Mouse (Mus musculus) embryonic facial prominence, embryonic 15.5 days (tissue): Measurements from ENCODE around the gene Hivep2. TPM values are rescaled to one million over a fixed set of nuclear protein-coding genes. Genes with fewer than 3 reads are reported as not detected.

Source experiments
- ATAC-seq: fragments of 200-750 bp; cut with Nextera tagmentation; 2 replicates; pipeline ENCODE4 v1.8.0; 2017; ENCODE audit warnings: low read depth, moderate TSS enrichment; ENCODE audit not compliant: insufficient number of reproducible peaks, low FRiP score, low TSS enrichment
- H3K27ac ChIP-seq: fragments of 300-500 bp; sonication (generic); replicated peaks from 2 replicates; pipeline ENCODE4 v1.5.1; 2015; ENCODE audit warnings: mild to moderate bottlenecking, inconsistent platforms
- H3K27me3 ChIP-seq: fragments of 300-500 bp; sonication (generic); 2 replicates; pipeline ENCODE4 v1.6.1; 2015; ENCODE audit warnings: inconsistent platforms
- H3K36me3 ChIP-seq: fragments of 300-500 bp; sonication (generic); 2 replicates; pipeline ENCODE4 v1.6.1; 2015; ENCODE audit warnings: mild to moderate bottlenecking, inconsistent platforms
- H3K4me1 ChIP-seq: fragments of 300-500 bp; sonication (generic); 2 replicates; pipeline ENCODE4 v1.6.1; 2015; ENCODE audit warnings: inconsistent platforms
- H3K4me2 ChIP-seq: fragments of 300-500 bp; sonication (generic); replicated peaks from 2 replicates; pipeline ENCODE4 v1.6.1; 2015; ENCODE audit warnings: mild to moderate bottlenecking, inconsistent platforms
- H3K4me3 ChIP-seq: fragments of 300-500 bp; sonication (generic); replicated peaks from 2 replicates; pipeline ENCODE4 v1.5.1; 2015; ENCODE audit warnings: mild to moderate bottlenecking, inconsistent platforms
- H3K9ac ChIP-seq: fragments of 300-500 bp; sonication (generic); 2 replicates; pipeline ENCODE4 v1.6.1; 2015; ENCODE audit warnings: inconsistent platforms
- H3K9me3 ChIP-seq: fragments of 300-500 bp; sonication (generic); replicated peaks from 2 replicates; pipeline ENCODE4 v1.6.1; 2016; ENCODE audit warnings: inconsistent platforms
- WGBS: fragments of 180-500 bp; shearing (Covaris S2); methylation state at CpG from one replicate; pipeline ENCODE4 v1.1.7; 2015; 5-methylcytosine and 5-hydroxymethylcytosine counted together
- polyA plus RNA-seq: library from polyadenylated mRNA; unstranded; fragments of >200 nt; fragmentation: Nextera tagmentation; extraction: Ambion mirVana; gene quantifications from 2 replicates; pipeline ENCODE4 v1.2.1, GENCODE M21; 2015

The Hivep2 gene
- polyA plus RNA-seq, 1 experiment from 2014 or later, result 10.0 TPM

GRCm38 (mm10) chr10:14197261-14197660 is 231.4 kb downstream of the Hivep2 start:
- ATAC-seq, result no peak
- no peak overlapping the region for H3K9ac ChIP-seq
- peaks cover 5% of the 10 kb centered on the region; the same call in 1 of the 2 replicates for H3K4me1 ChIP-seq
- no peak overlapping the region for H3K4me3 ChIP-seq
- H3K27me3 ChIP-seq, result no peaks in the 10 kb centered on the region
- no peaks in the 10 kb centered on the region for H3K36me3 ChIP-seq
- no peak overlapping the region for H3K27ac ChIP-seq
- H3K9me3 ChIP-seq, result no peaks in the 10 kb centered on the region
- WGBS, result 73% methylated on average over 6 of the region's 6 CpGs
- H3K4me2 ChIP-seq, result no peak overlapping the region

- Histone ChIP-seq H3K27ac (no peak overlapping the region), H3K4me1 (peaks cover 5% of the 10 kb centered on the region; the same call in 1 of the 2 replicates), H3K9ac (no peak overlapping the region), H3K4me2 (no peak overlapping the region), H3K27me3 (no peaks in the 10 kb centered on the region), H3K4me3 (no peak overlapping the region), H3K9me3 (no peaks in the 10 kb centered on the region), H3K36me3 (no peaks in the 10 kb centered on the region)
- WGBS, result 60% methylated on average over 7 of the region's 7 CpGs
- ATAC-seq, result no peak
Observed at GRCm38 (mm10) chr10:14199332-14199731, 233.5 kb downstream of the Hivep2 start.

GRCm38 (mm10) chr10:14200310-14200709 is 234.4 kb downstream of the Hivep2 start:
- Histone ChIP-seq H3K4me2 (no peak overlapping the region), H3K4me3 (no peak overlapping the region), H3K36me3 (no peaks in the 10 kb centered on the region), H3K4me1 (peaks cover 5% of the 10 kb centered on the region; the same call in 1 of the 2 replicates), H3K27ac (no peak overlapping the region), H3K9ac (no peak overlapping the region), H3K9me3 (no peaks in the 10 kb centered on the region), H3K27me3 (no peaks in the 10 kb centered on the region)
- ATAC-seq, result no peak
- WGBS, result 5% methylated on average over 2 of the region's 2 CpGs

Other genes with a start within 250 kb of the Hivep2 start
- gene Aig1, start 97.1 kb upstream of the Hivep2 start, polyA plus RNA-seq, result 38.6 and 40.7 TPM in 2 replicates